Mouse (Mus musculus) brain, embryonic 18.5 days (tissue): ENCODE results near the gene Mst1r.

ENCODE experiments used
- DNase-seq: peaks from one replicate; pipeline ENCODE4 v3.0.0-alpha.2; 2012; ENCODE audit warnings: low read depth, low spot score

The Mst1r gene

GRCm38 (mm10) chr9:107914764-107915420 lies 8.2 kb downstream of the Mst1r start:
- no peak for DNase-seq

GRCm38 (mm10) chr9:107917895-107918608 lies 11.4 kb downstream of the Mst1r start:
- no peak for DNase-seq

- DNase-seq = no peak
Measured at GRCm38 (mm10) chr9:107918884-107919283, 12.2 kb downstream of the Mst1r start.

GRCm38 (mm10) chr9:107919441-107919840 lies 12.8 kb downstream of the Mst1r start:
- no peak for DNase-seq

- DNase-seq = no peak
Measured at GRCm38 (mm10) chr9:107923021-107923420, 16.3 kb downstream of the Mst1r start.

- DNase-seq = no peak
Measured at GRCm38 (mm10) chr9:107923956-107924355, 17.3 kb downstream of the Mst1r start.

GRCm38 (mm10) chr9:107925251-107925650 lies 18.6 kb downstream of the Mst1r start:
- no peak for DNase-seq

- DNase-seq = no peak
Measured at GRCm38 (mm10) chr9:107926920-107927420, 20.3 kb downstream of the Mst1r start.

GRCm38 (mm10) chr9:107927749-107928148 lies 21.1 kb downstream of the Mst1r start:
- DNase-seq = no peak

GRCm38 (mm10) chr9:107928169-107928568 lies 21.5 kb downstream of the Mst1r start, which contains the start of gene Actl11:
TSS of gene Actl11 (plus strand) at chr9:107928469.
- no peak for DNase-seq

- DNase-seq = no peak
Measured at GRCm38 (mm10) chr9:107932221-107932620, 25.5 kb downstream of the Mst1r start.

GRCm38 (mm10) chr9:107934146-107934545 lies 27.5 kb downstream of the Mst1r start:
- no peak for DNase-seq

GRCm38 (mm10) chr9:107935374-107935773 lies 28.7 kb downstream of the Mst1r start, which contains the start of gene Camkv:
TSS of gene Camkv (plus strand) at chr9:107935674.
- no peak for DNase-seq

- DNase-seq = no peak
Measured at GRCm38 (mm10) chr9:107935790-107936214, 29.1 kb downstream of the Mst1r start.

- DNase-seq = no peak
Measured at GRCm38 (mm10) chr9:107936215-107936822, 29.6 kb downstream of the Mst1r start.

- DNase-seq = no peak
Measured at GRCm38 (mm10) chr9:107936831-107937230, 30.2 kb downstream of the Mst1r start.

GRCm38 (mm10) chr9:107947241-107948194 lies 40.8 kb downstream of the Mst1r start:
- DNase-seq = no peak

GRCm38 (mm10) chr9:107949184-107949921 lies 42.7 kb downstream of the Mst1r start:
- no peak for DNase-seq

- DNase-seq = no peak
Measured at GRCm38 (mm10) chr9:107949922-107950235, 43.2 kb downstream of the Mst1r start, which contains the start of gene Traip. TSS of gene Traip (plus strand) at chr9:107950136.
